Mouse (Mus musculus): ENCODE data around the gene 4931406P16Rik. TPM values are rescaled to one million over a fixed set of nuclear protein-coding genes. Genes with fewer than 3 reads are reported as not detected.

4931406P16Rik gene
- polyA plus RNA-seq, 1 experiment from 2014 or later = 45.7 TPM

GRCm38 (mm10) chr7:34268463-34268862, 44.9 kb downstream of the 4931406P16Rik start:
- Histone ChIP-seq H3K27ac (ENCODE audit: low read depth, low read length) (no peak overlapping the region), H3K4me3 (ENCODE audit: low read length) (no peak overlapping the region), H3K4me1 (ENCODE audit: control insufficient read depth, insufficient read depth, low read length) (0 out of 2 replicates have a peak, but pooled peaks cover 2% of the 10 kb centered on the region), H3K4me2 (replicated peaks; ENCODE audit: low read depth, low read length) (no peak overlapping the region), H3K9ac (ENCODE audit: low read depth, low read length) (no peak overlapping the region), H3K27me3 (ENCODE audit: control insufficient read depth, insufficient read depth, low read length) (no peaks in the 10 kb centered on the region), H3K9me3 (ENCODE audit: control insufficient read depth, low read length) (no peaks in the 10 kb centered on the region), H3K36me3 (ENCODE audit: control insufficient read depth, insufficient read depth, low read length) (peaks cover 2% of the 10 kb centered on the region; the same call in 1 of the 2 replicates)
- 68% methylated on average over 1 of the region's 1 CpGs for WGBS
- no peak for ATAC-seq (ENCODE audit: low FRiP score, low TSS enrichment)

- Histone ChIP-seq H3K36me3 (ENCODE audit: control insufficient read depth, insufficient read depth, low read length) (peaks cover 14% of the 10 kb centered on the region), H3K4me3 (ENCODE audit: low read length) (no peak overlapping the region), H3K27me3 (ENCODE audit: control insufficient read depth, insufficient read depth, low read length) (no peaks in the 10 kb centered on the region), H3K9me3 (ENCODE audit: control insufficient read depth, low read length) (no peaks in the 10 kb centered on the region), H3K4me2 (replicated peaks; ENCODE audit: low read depth, low read length) (no peak overlapping the region), H3K9ac (ENCODE audit: low read depth, low read length) (no peak overlapping the region), H3K4me1 (ENCODE audit: control insufficient read depth, insufficient read depth, low read length) (0 out of 2 replicates have a peak, but pooled peaks cover 2% of the 10 kb centered on the region), H3K27ac (ENCODE audit: low read depth, low read length) (no peak overlapping the region)
- ATAC-seq (ENCODE audit: low FRiP score, low TSS enrichment) = no peak
These were observed 46.9 kb downstream of the 4931406P16Rik start for GRCm38 (mm10) chr7:34266421-34266820.

DNA sequence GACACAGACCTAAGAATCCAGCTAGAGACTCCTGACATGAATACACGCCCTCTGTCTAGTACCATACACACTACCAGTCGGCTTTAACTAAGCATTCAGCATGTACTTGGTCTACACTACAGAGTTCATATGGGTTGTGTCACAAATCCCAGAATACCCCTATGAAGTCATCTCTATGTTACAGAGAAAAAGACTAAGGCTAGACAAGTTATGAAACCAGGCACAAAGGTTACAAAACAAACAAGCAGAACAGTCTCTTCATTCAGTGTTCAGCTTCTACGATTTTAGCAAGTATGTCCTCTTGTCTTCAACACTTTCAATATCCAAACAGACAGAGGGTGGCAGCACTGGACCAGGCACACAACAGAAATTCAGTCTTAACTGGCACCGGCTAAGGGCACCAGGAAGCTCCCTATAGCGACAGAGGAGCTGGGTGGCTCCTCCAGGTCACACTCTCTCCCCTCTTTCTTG, 47.4 kb downstream of the 4931406P16Rik start:
- Histone ChIP-seq H3K9ac (ENCODE audit: low read depth, low read length) (no peak overlapping the region), H3K27ac (ENCODE audit: low read depth, low read length) (no peak overlapping the region), H3K36me3 (ENCODE audit: control insufficient read depth, insufficient read depth, low read length) (peaks cover 17% of the 10 kb centered on the region), H3K4me1 (ENCODE audit: control insufficient read depth, insufficient read depth, low read length) (0 out of 2 replicates have a peak, but pooled peaks cover 2% of the 10 kb centered on the region), H3K4me3 (ENCODE audit: low read length) (no peak overlapping the region), H3K27me3 (ENCODE audit: control insufficient read depth, insufficient read depth, low read length) (no peaks in the 10 kb centered on the region), H3K4me2 (replicated peaks; ENCODE audit: low read depth, low read length) (no peak overlapping the region), H3K9me3 (ENCODE audit: control insufficient read depth, low read length) (no peaks in the 10 kb centered on the region)
- WGBS = 60% methylated on average over 5 of the region's 5 CpGs
- ATAC-seq (ENCODE audit: low FRiP score, low TSS enrichment) = no peak

DNA sequence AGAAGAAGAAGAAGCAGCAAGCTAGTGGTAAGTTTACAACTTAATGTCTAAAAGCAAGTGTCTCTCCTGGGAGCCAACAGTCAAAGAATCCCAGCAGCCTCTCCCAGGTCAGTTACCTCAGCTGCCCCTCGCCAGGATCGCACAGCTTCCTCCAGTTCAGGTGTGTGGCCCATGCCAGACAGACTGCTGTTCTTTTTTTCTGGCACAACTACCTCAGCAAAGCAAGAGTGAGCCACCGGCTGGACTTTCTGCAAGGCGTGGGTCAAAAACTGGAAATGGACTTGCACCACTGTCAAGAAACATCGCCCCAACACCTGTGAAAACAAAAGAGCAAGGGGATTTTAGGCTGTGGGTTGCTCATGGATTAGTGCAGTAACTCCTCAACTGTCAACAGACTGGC, 49.9 kb downstream of the 4931406P16Rik start:
- Histone ChIP-seq H3K9ac (ENCODE audit: low read depth, low read length) (no peak overlapping the region), H3K4me3 (ENCODE audit: low read length) (no peak overlapping the region), H3K9me3 (ENCODE audit: control insufficient read depth, low read length) (no peaks in the 10 kb centered on the region), H3K36me3 (ENCODE audit: control insufficient read depth, insufficient read depth, low read length) (peaks cover 30% of the 10 kb centered on the region), H3K27ac (ENCODE audit: low read depth, low read length) (no peak overlapping the region), H3K4me1 (ENCODE audit: control insufficient read depth, insufficient read depth, low read length) (0 out of 2 replicates have a peak, but pooled peaks cover 2% of the 10 kb centered on the region), H3K4me2 (replicated peaks; ENCODE audit: low read depth, low read length) (no peak overlapping the region), H3K27me3 (ENCODE audit: control insufficient read depth, insufficient read depth, low read length) (no peaks in the 10 kb centered on the region)
- 80% methylated on average over 5 of the region's 5 CpGs for WGBS
- ATAC-seq (ENCODE audit: low FRiP score, low TSS enrichment) = no peak

GRCm38 (mm10) chr7:34258407-34258806, 54.9 kb downstream of the 4931406P16Rik start:
- no peak overlapping the region for H3K4me2 ChIP-seq (replicated peaks; ENCODE audit: low read depth, low read length)
- WGBS = 94% methylated on average over 1 of the region's 1 CpGs
- no peaks in the 10 kb centered on the region for H3K9me3 ChIP-seq (ENCODE audit: control insufficient read depth, low read length)
- H3K36me3 ChIP-seq (ENCODE audit: control insufficient read depth, insufficient read depth, low read length) = peaks cover 69% of the 10 kb centered on the region
- no peaks in the 10 kb centered on the region for H3K4me1 ChIP-seq (ENCODE audit: control insufficient read depth, insufficient read depth, low read length)
- no peak for ATAC-seq (ENCODE audit: low FRiP score, low TSS enrichment)
- H3K27ac ChIP-seq (ENCODE audit: low read depth, low read length) = no peak overlapping the region
- H3K27me3 ChIP-seq (ENCODE audit: control insufficient read depth, insufficient read depth, low read length) = no peaks in the 10 kb centered on the region
- no peak overlapping the region for H3K4me3 ChIP-seq (ENCODE audit: low read length)
- H3K9ac ChIP-seq (ENCODE audit: low read depth, low read length) = no peak overlapping the region

DNA sequence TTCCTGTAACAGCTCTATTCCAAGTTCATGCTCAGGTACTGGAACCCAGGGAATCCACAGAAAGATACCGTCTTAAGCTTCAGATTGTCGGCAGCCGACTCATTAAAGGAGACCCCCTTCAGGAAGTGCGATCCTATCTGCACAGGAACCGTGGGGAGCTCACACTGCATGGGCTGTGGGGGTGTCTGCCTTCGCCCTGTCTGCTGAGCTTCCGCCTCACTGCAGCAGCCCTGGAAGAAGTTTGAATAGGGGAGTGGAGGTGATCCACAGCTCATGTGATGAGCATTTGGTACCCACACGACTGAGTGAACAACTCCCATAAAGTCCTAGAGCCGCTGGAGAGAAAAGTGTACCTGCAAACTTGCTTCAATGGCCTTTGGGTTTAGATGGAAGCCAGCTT, 56.1 kb downstream of the 4931406P16Rik start:
- Histone ChIP-seq H3K4me2 (replicated peaks; ENCODE audit: low read depth, low read length) (no peak overlapping the region), H3K27ac (ENCODE audit: low read depth, low read length) (no peak overlapping the region), H3K4me3 (ENCODE audit: low read length) (no peak overlapping the region), H3K4me1 (ENCODE audit: control insufficient read depth, insufficient read depth, low read length) (no peaks in the 10 kb centered on the region), H3K36me3 (ENCODE audit: control insufficient read depth, insufficient read depth, low read length) (peaks cover 72% of the 10 kb centered on the region), H3K27me3 (ENCODE audit: control insufficient read depth, insufficient read depth, low read length) (no peaks in the 10 kb centered on the region), H3K9me3 (ENCODE audit: control insufficient read depth, low read length) (no peaks in the 10 kb centered on the region), H3K9ac (ENCODE audit: low read depth, low read length) (no peak overlapping the region)
- WGBS = 81% methylated on average over 9 of the region's 9 CpGs
- no peak for ATAC-seq (ENCODE audit: low FRiP score, low TSS enrichment)

DNA sequence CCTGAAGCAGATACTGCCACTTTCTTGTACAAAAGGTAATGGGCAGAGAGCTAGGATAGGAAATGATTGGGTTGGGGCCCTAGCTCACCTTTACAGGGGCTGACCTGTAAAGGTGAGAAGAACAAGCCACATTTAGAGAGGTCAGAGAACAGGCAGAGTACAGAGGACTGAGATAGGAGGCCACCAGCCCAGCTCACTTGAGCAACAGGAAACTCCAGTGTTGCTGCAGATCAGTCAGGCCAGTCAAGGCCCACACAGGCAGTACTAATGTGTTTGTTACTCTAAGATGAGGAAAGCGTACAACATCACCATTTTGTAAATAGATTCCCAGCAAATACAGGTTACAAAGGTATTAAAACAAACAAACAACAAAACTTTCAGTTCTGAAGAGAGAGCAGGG, 57.4 kb downstream of the 4931406P16Rik start:
- 75% methylated on average over 1 of the region's 1 CpGs for WGBS
- ATAC-seq (ENCODE audit: low FRiP score, low TSS enrichment) = no peak
- no peak overlapping the region for H3K4me3 ChIP-seq (ENCODE audit: low read length)
- no peak overlapping the region for H3K9ac ChIP-seq (ENCODE audit: low read depth, low read length)
- no peak overlapping the region for H3K4me2 ChIP-seq (replicated peaks; ENCODE audit: low read depth, low read length)
- peaks cover 66% of the 10 kb centered on the region for H3K36me3 ChIP-seq (ENCODE audit: control insufficient read depth, insufficient read depth, low read length)
- no peaks in the 10 kb centered on the region for H3K4me1 ChIP-seq (ENCODE audit: control insufficient read depth, insufficient read depth, low read length)
- H3K9me3 ChIP-seq (ENCODE audit: control insufficient read depth, low read length) = no peaks in the 10 kb centered on the region
- H3K27me3 ChIP-seq (ENCODE audit: control insufficient read depth, insufficient read depth, low read length) = no peaks in the 10 kb centered on the region
- peak overlapping the region; percentile 24; the same call in 1 of the 2 replicates for H3K27ac ChIP-seq (ENCODE audit: low read depth, low read length)

DNA sequence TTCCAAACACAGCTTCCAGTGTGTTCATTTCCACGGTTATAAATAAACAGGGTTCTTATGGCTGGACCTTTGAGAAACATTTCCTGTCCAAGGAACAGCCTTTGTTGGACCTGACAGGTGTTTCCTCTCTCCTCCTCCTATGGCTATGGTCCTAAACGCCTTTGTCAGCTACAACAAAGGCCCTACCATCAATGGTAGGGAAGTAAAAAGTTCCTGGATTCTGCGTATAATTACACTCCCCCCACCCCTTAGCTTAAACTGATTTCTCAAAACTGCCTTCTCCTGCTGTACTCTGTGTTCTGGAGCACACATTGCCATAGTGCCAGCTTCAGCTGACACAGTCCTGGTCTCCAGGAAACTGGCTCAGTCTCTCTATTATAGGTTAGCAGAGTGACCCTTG, 58.2 kb downstream of the 4931406P16Rik start:
- Histone ChIP-seq H3K27me3 (ENCODE audit: control insufficient read depth, insufficient read depth, low read length) (no peaks in the 10 kb centered on the region), H3K36me3 (ENCODE audit: control insufficient read depth, insufficient read depth, low read length) (peaks cover 67% of the 10 kb centered on the region), H3K4me2 (replicated peaks; ENCODE audit: low read depth, low read length) (no peak overlapping the region), H3K4me1 (ENCODE audit: control insufficient read depth, insufficient read depth, low read length) (no peaks in the 10 kb centered on the region), H3K27ac (ENCODE audit: low read depth, low read length) (0 out of 2 replicates have a peak overlapping the region, but pooled peaks have one; percentile 53), H3K4me3 (ENCODE audit: low read length) (no peak overlapping the region), H3K9me3 (ENCODE audit: control insufficient read depth, low read length) (no peaks in the 10 kb centered on the region), H3K9ac (ENCODE audit: low read depth, low read length) (no peak overlapping the region)
- WGBS = 67% methylated on average over 3 of the region's 3 CpGs
- no peak for ATAC-seq (ENCODE audit: low FRiP score, low TSS enrichment)

- ATAC-seq (ENCODE audit: low FRiP score, low TSS enrichment) = peak; percentile 72; the same call in 1 of the 2 replicates
- no peak overlapping the region for H3K9ac ChIP-seq (ENCODE audit: low read depth, low read length)
- 62% methylated on average over 2 of the region's 2 CpGs for WGBS
These were observed 61.3 kb downstream of the 4931406P16Rik start for GRCm38 (mm10) chr7:34252030-34252429.

More at GRCm38 (mm10) chr7:34252030-34252429, 61.3 kb downstream of the 4931406P16Rik start:
- Histone ChIP-seq H3K4me2 (replicated peaks; ENCODE audit: low read depth, low read length) (no peak overlapping the region), H3K27me3 (ENCODE audit: control insufficient read depth, insufficient read depth, low read length) (no peaks in the 10 kb centered on the region), H3K4me1 (ENCODE audit: control insufficient read depth, insufficient read depth, low read length) (no peaks in the 10 kb centered on the region), H3K27ac (ENCODE audit: low read depth, low read length) (no peak overlapping the region), H3K36me3 (ENCODE audit: control insufficient read depth, insufficient read depth, low read length) (peaks cover 60% of the 10 kb centered on the region), H3K4me3 (ENCODE audit: low read length) (no peak overlapping the region), H3K9me3 (ENCODE audit: control insufficient read depth, low read length) (no peaks in the 10 kb centered on the region)

Measured in kidney, embryonic 14.5 days (tissue).